Mouse (Mus musculus) left cerebral cortex, postnatal 36 days (tissue): ENCODE data around the gene 4930467E23Rik. TPM values are rescaled to one million over a fixed set of nuclear protein-coding genes. Genes with fewer than 3 reads are reported as not detected.
"Not testable (repeated sequence)": the region's sequence is repeated elsewhere in the genome, so short reads cannot be mapped to it uniquely, and the experiment has no call there.

Experiments
- DNase-seq, 2 experiments: peaks; one replicate each; pipeline ENCODE4 v3.0.0; 2021 to 2022; ENCODE audit warnings: low spot score in 2 of 2, mixed read lengths in 1 of 2
- intact Hi-C: fragments of 180-260 bp; cut with DNase I; formaldehyde crosslinking; loops from one replicate; pipeline ENCODE4 v1.15.1; 2025
- total RNA-seq, 2 experiments: library from RNA; stranded (reverse); gene quantifications; 2 replicates each; pipeline ENCODE4 v1.2.3; 2021

4930467E23Rik gene
- total RNA-seq, 2 experiments from 2014 or later, result 0.37 to 0.70 TPM

DNA sequence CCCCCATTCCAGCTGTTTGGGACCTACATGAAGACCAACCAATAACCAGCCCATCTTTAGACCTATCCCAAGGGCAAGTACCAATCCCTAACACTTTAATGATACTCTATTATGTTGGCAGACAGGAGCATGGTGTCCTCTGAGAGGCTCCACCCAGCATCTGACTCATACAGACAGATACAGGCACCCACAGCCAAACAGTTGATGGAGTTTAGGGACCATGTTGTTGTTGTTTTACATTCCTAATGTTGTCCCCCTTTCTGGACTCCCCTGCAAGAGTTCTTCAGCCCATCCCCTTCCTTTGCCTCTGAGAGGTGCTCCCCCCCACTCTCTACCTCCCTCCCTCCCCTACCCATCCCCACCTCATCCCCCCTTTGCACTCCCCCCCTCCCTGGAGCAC is 46.9 kb downstream of the 4930467E23Rik start:
- intact Hi-C loops, DNase-seq: not testable (repeated sequence)

DNA sequence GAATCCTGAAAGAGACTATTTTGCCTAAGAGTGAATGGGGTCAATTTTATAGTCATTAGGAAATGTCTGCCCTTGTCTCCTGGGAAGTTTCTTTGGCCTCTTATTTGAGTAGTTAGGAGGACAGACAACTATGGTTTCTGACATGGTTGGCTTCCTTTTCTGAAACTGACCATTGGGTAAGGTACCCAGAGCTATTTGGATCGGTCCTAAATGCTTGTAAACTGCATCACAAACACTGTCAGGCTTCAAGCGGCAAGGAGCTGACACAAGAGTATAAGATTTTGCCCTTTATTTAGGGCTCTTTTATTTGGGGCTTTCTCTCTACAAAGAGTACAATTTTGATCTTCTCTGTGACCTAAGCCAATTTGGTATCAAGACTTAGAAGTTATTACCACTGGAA is 48.1 kb downstream of the 4930467E23Rik start:
- not testable (repeated sequence) for DNase-seq

DNA sequence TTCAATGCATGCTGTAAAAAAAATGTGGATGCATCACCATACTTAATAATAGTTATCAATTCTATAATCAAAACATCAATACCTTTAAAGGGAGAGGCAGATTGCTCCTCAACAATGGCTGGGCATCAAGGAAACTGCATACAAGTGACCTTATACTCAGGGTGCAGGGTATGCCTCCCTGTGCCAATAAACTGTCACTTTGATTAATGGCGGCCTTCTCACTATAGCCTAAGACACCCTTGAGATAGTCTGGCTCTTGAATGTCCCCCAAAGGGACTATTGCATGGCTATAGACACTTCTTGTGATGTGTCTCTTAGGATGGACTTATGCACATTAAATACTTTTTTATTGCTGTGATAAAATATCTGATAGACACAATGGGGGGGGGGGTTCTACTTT is 48.8 kb downstream of the 4930467E23Rik start:
- intact Hi-C loops, DNase-seq: not testable (repeated sequence)

More for the DNA sequence above, 48.1 kb downstream of the 4930467E23Rik start:
- intact Hi-C loops, result not testable (repeated sequence)

DNA sequence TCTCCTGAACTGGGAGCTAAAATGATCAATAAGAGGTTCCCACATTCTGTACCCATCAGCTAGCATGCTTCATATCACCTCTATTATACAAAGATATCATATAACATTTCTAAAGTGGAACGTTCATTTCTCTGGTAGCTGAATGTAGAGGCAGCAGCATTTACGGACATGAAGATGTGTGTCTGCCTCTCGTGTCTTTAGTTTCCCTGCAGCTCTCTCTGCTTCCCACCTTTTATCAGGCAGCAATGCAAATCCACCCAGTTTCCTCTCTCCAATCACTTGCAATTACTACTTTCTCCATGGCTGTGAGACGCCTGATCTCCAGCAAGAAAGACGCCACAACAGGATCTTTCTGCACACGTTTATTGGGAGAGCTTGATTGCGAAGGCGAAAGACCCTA is 49.5 kb downstream of the 4930467E23Rik start:
- intact Hi-C loops, DNase-seq: not testable (repeated sequence)

DNA sequence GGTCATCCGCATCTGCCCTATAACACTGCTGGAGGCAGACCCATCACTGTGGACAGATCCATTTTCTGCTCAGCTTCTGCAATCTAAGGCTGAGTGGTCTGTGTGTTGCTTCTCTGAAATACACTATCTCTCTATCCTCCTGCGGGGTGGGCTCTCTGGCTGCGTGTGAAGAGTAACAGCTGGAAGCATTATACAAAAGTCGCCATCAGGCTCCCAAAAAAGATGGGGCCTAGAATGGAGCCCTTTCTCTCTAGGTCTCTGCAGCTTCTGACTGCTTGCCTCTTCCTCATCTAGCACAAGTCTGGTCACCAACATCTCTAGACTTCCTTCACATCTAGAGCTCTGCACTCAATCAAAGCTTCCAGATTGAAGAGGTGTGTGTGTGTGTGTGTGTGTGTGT is 50.8 kb downstream of the 4930467E23Rik start:
- DNase-seq, intact Hi-C loops: not testable (repeated sequence)

DNA sequence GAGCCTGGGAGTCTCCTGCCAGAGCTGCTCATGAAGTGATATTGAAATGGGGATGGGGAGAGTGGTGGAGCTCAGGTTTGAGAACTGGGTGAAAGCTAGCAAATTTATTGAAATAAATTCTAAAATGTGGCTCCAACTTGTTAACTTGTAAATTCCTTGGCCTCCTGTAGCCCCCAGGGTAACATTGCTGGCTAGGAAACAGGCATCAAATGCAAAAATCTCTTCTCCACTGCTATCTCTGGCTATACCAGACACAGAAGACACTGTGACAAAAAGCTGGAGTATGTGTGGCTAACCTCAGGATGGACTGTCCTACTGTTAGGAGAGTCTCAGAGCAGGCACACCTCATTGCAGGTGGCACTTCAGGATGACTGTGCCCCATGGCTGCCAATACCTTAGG is 51.3 kb downstream of the 4930467E23Rik start:
- intact Hi-C loops, result not testable (repeated sequence)

DNA sequence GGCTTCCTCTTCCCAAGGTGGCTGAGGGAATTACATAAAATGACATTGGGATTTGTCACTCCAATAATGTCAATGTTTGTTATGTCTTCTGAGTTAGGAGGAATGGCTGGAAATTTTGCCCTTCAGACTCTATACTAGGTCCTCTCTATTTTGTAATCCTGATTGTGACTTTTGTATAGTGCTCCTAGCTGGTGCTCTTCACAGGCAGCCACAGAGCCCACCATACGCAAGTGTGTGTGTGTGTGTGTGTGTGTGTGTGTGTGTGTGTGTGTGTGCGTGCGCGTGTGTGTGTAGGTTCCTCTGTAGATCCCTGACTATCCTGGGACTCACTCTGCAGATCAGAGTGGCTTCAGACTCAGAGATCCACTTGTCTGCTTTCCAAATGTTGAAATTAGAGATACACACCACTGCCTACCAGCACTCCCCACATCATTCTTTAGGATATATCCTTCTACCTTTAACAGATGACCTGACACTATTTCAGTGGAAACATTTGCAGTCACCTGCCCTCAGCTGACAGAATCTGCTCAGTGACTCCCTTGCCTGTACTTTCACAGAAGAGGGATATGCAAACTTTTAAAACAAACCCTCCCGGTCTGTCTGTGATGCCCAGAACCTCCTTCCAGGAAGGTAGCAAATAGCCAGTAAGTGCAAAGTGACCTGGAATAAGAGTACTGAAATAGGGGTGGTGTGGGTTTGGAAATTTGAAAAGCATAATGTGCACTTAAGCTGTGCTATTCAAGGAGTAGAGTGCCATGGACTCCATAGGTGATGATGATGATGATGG is 52.1 kb downstream of the 4930467E23Rik start:
- DNase-seq, intact Hi-C loops: not testable (repeated sequence)

More for the DNA sequence above, 51.3 kb downstream of the 4930467E23Rik start:
- not testable (repeated sequence) for DNase-seq

DNA sequence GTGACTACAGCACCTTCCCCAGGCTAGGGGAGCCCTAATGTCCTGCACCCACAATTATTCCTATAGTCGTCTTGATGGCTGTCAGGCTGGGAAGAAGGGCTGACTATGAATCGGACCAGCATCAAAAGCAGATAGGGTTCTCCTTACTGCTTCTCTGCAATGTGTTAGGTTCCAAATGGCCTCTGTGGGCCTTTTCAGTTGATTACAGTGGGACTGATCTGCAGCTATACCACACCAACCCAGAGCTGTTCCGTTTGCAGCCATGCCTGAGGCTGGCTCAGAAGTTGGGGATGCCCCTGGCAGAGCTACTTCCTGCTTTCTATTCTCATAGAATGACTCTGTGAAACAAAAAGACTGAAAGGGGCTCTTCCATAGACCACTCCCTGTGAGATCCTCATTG is 53.4 kb downstream of the 4930467E23Rik start:
- intact Hi-C loops, DNase-seq: not testable (repeated sequence)

DNA sequence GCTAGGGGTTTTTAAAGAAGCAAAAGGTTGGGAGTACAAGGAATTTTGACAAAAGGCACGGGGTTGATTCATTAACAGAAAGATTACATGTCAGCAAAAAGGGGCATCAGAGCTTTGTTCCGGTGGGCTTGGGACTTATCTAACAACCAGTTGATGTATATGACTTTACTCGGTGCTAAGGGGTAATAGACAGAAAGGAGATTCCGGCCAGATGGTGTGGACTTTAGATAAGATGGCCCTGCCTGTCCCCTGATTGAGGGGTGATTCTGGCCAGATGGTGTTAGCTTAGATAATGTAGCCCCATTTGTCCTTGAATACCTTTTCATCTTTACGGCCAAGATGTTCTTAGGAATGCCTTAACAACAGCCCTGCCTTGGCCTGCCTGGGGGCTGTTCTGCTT is 54.5 kb downstream of the 4930467E23Rik start:
- DNase-seq, intact Hi-C loops: not testable (repeated sequence)

DNA sequence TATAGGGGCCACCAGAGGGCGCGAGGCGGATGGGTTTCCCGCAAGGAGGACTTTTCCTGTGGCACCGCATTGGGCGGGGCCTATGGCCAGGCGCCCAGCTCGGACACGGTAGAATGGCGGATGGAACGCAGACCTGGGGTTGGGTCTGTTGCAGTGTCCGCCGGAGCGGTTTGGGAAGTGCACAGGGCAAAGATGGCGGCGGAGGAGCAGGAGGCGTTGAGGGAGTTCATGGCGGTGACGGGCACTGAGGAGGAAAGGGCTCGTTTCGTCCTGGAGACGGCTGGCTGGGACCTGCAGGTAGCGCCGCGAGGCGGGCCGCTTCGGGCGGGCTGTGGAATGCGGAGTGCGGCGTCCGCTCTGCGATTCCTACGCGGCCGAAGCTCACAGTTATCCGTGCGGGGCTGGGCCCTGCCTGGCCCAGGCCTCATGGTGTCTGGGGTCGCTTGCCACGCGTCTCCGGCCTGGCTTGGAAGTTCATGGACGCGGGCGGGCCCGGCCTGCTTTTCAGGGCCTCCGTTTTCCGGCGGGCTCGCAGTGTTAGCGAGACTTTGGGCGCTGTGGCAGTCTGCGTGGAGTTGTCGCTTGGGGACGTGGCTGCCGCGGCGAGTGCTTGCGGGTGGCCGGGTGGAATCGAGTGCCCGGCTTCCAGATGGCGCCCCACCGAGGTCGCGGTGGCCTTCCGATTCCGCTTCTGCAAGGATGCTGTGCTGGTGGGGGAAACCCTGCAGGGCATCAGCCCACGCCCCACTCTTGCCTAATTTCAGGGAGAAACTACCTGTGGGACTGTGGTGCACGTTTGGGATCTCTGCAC is 55.4 kb downstream of the 4930467E23Rik start:
- intact Hi-C loops, result not testable (repeated sequence)
- DNase-seq, result peak; percentile 100

DNA sequence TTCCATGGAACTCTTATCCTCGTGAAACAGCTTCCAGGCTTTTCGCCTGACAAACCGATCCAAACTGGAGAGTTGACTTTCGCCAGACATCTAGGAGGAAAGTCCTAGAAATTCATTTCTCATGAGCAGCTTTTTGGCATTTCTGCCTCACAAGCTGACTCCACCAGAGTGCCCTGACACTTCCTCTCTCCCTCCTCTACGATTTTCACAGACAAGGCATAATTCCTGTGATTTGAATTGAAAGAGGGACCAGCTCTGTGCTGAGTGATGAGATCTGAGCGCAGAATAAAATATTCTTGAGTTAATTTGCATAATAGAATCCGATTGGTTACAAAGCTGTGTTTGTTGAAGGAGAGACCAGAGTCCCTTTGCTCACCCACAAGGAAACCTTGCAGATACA is 63.3 kb downstream of the 4930467E23Rik start:
- not testable (repeated sequence) for DNase-seq

More for the DNA sequence above, 63.3 kb downstream of the 4930467E23Rik start:
- intact Hi-C loops, result not testable (repeated sequence)

Other genes with a start within 250 kb of the 4930467E23Rik start
- not detected for gene Defb7, start 234.5 kb upstream of the 4930467E23Rik start, total RNA-seq
- gene Gm31371, start 173.8 kb downstream of the 4930467E23Rik start, total RNA-seq, result under 1 TPM; 0.42 to 0.45 TPM